In the genomic region with DNA sequence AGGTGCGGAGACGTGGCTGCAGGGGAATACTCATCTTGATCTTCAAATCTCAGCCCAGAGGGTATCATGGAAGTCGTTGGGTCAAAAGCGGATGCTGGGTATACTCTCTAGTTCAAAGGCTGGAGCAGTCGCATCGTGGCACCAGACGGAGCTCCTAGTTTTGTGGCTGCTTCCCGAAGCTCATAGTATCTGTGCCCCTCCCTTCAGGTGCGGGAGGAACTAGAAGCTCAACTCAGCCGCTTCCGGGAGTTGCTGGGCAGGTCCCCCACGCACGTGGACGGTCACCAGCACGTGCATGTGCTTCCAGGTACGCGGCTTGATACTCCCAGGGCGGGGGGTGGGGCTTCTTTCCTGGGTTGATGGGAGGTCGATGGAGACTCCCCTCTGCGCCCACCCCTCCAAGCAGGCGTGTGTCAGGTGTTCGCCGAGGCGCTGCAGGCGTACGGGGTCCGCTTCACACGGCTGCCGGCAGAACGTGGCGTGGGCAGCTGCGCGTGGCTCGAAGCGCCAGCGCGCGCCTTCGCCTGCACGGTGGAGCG, we compare ENCODE assay signal across 8 mouse cellular contexts. TPM values are rescaled to one million over a fixed set of nuclear protein-coding genes. Genes with fewer than 3 reads are reported as not detected.
DNase-seq lines count a peak whose midpoint lies in the region; ATAC-seq and TF ChIP-seq lines count a peak whose summit lies in the region.

No protein-coding gene starts in this region.

- H3K4me3 ChIP-seq in lung, adult 2 months (replicated peaks; ENCODE audit: extremely low read depth, low read depth, low read length): peak overlapping the region; percentile 64
- H3K4me3 ChIP-seq in stomach, embryonic 14.5 days (ENCODE audit: low read depth, low read length): peak overlapping the region; percentile 52

- peaks cover 10% of the 10 kb centered on the region for H3K4me1 ChIP-seq in lung, adult 2 months (ENCODE audit: control insufficient read depth, insufficient read depth, low read length)
- H3K4me1 ChIP-seq in stomach, embryonic 14.5 days (ENCODE audit: control insufficient read depth, insufficient read depth, low read length): peaks cover 10% of the 10 kb centered on the region; the same call in 1 of the 2 replicates

- peak overlapping the region; percentile 22; the same call in 1 of the 2 replicates for H3K9ac ChIP-seq in stomach, embryonic 14.5 days (replicated peaks; ENCODE audit: low read depth, low read length)

- no peaks in the 10 kb centered on the region for H3K27me3 ChIP-seq in stomach, embryonic 14.5 days (ENCODE audit: control insufficient read depth, insufficient read depth, low read length)

- TF ChIP-seq CTCF in lung, adult 2 months (IDR thresholded peaks at IDR 0.05; ENCODE audit: insufficient read depth, low read length): no peak
- TF ChIP-seq CTCF in brain, embryonic 14.5 days (IDR thresholded peaks at IDR 0.05; ENCODE audit: borderline replicate concordance, extremely low read depth, insufficient read depth, insufficient read length): no peak

- H3K4me2 ChIP-seq in stomach, embryonic 14.5 days (replicated peaks; ENCODE audit: low read depth, low read length): peak overlapping the region; percentile 99

- TF ChIP-seq POLR2A in lung, adult 2 months (IDR thresholded peaks at IDR 0.05; ENCODE audit: borderline replicate concordance, extremely low read depth, low read depth, low read length): no peak
- TF ChIP-seq POLR2A in brain, embryonic 14.5 days (IDR thresholded peaks at IDR 0.05; ENCODE audit: borderline replicate concordance, extremely low read depth, insufficient read depth, insufficient read length, poor library complexity, severe bottlenecking): no peak

- WGBS in lung, adult 2 months: 1% methylated on average over 41 of the region's 41 CpGs
- under 1% methylated on average over 41 of the region's 41 CpGs for WGBS in stomach, embryonic 14.5 days

- no peaks in the 10 kb centered on the region for H3K9me3 ChIP-seq in stomach, embryonic 14.5 days (ENCODE audit: control insufficient read depth, low read depth, low read length)

- H3K27ac ChIP-seq in stomach, embryonic 14.5 days (ENCODE audit: low read length): no peak overlapping the region

- intact Hi-C loops in left cerebral cortex, postnatal 14 days (cut with DNase I): no loop called here

- no peak for DNase-seq in lung, adult 2 months
- no peak for DNase-seq in lung, postnatal 25 days (ENCODE audit: low spot score)
- DNase-seq in brain, embryonic 14.5 days (ENCODE audit: low read depth): peak; percentile 57
- DNase-seq in left cerebral cortex, postnatal 14 days (ENCODE audit: low spot score in 2 of 2): peak; percentile 53 to 60
- DNase-seq in mesoderm, embryonic 11.5 days (ENCODE audit: low read depth, low spot score): peak; percentile 26
- no peak for DNase-seq in adipocyte (ENCODE audit: low spot score)

- H3K36me3 ChIP-seq in stomach, embryonic 14.5 days (ENCODE audit: control insufficient read depth, insufficient read depth, low read length): peaks cover 4% of the 10 kb centered on the region; the same call in 1 of the 2 replicates

- peak; percentile 22 for ATAC-seq in granulocyte monocyte progenitor cell, adult 5-6 weeks (replicated peaks; ENCODE audit: poor library complexity, severe bottlenecking)
- ATAC-seq in stomach, embryonic 14.5 days (ENCODE audit: insufficient number of reproducible peaks, insufficient read depth, low FRiP score, low read depth): peak; percentile 20; the same call in 1 of the 2 replicates

RNA-seq across cellular contexts. Expression of gene Ccdc116, which starts 0.4 kb away (rescaled TPM):
- polyA plus RNA-seq in lung, adult 2 months (2012; rRNA removed): 0.91 TPM in 2 replicates
- polyA plus RNA-seq in brain, embryonic 14.5 days (2012; rRNA removed): 5.4 and 6.2 TPM in 2 replicates
- 3.7 and 7.8 TPM in 2 replicates for total RNA-seq in granulocyte monocyte progenitor cell, adult 5-6 weeks (2014; fragmentation: Nextera tagmentation)
- total RNA-seq in granulocyte monocyte progenitor cell, adult 5-6 weeks (2017): 1.0 and 3.0 TPM in 2 replicates
- total RNA-seq in left cerebral cortex, postnatal 14 days (2021): 1 to 10 TPM; 4.6 to 5.4 TPM
- polyA plus RNA-seq in stomach, embryonic 14.5 days (2014; fragmentation: Nextera tagmentation; extraction: Ambion mirVana): 1.0 and 1.1 TPM in 2 replicates

RNA-seq across cellular contexts. Expression of gene Ydjc, which starts 3.0 kb away (rescaled TPM):
- 5.7 and 6.2 TPM in 2 replicates for polyA plus RNA-seq in lung, adult 2 months (2012; rRNA removed)
- polyA plus RNA-seq in brain, embryonic 14.5 days (2012; rRNA removed): 41.9 and 51.4 TPM in 2 replicates
- total RNA-seq in granulocyte monocyte progenitor cell, adult 5-6 weeks (2014; fragmentation: Nextera tagmentation): 19.4 and 28.6 TPM in 2 replicates
- total RNA-seq in granulocyte monocyte progenitor cell, adult 5-6 weeks (2017): 26.5 and 41.3 TPM in 2 replicates
- 10 to 100 TPM; 37.4 to 38.2 TPM for total RNA-seq in left cerebral cortex, postnatal 14 days (2021)
- 9.1 and 12.6 TPM in 2 replicates for polyA plus RNA-seq in stomach, embryonic 14.5 days (2014; fragmentation: Nextera tagmentation; extraction: Ambion mirVana)

RNA-seq across cellular contexts. Expression of gene Sdf2l1, which starts 15.3 kb away (rescaled TPM):
- polyA plus RNA-seq in lung, adult 2 months (2012; rRNA removed): 29.1 and 37.2 TPM in 2 replicates
- polyA plus RNA-seq in brain, embryonic 14.5 days (2012; rRNA removed): 20.2 and 23.4 TPM in 2 replicates
- 163 and 168 TPM in 2 replicates for total RNA-seq in granulocyte monocyte progenitor cell, adult 5-6 weeks (2014; fragmentation: Nextera tagmentation)
- total RNA-seq in granulocyte monocyte progenitor cell, adult 5-6 weeks (2017): 202 and 226 TPM in 2 replicates
- total RNA-seq in left cerebral cortex, postnatal 14 days (2021): 10 to 100 TPM; 16.8 to 23.1 TPM
- polyA plus RNA-seq in stomach, embryonic 14.5 days (2014; fragmentation: Nextera tagmentation; extraction: Ambion mirVana): 39.2 and 45.3 TPM in 2 replicates

RNA-seq across cellular contexts. Expression of gene 2610318N02Rik, which starts 22.5 kb away (rescaled TPM):
- polyA plus RNA-seq in lung, adult 2 months (2012; rRNA removed): 0.89 and 1.2 TPM in 2 replicates
- 35.9 and 55.8 TPM in 2 replicates for polyA plus RNA-seq in brain, embryonic 14.5 days (2012; rRNA removed)
- total RNA-seq in granulocyte monocyte progenitor cell, adult 5-6 weeks (2014; fragmentation: Nextera tagmentation): 48.7 and 50.1 TPM in 2 replicates
- total RNA-seq in granulocyte monocyte progenitor cell, adult 5-6 weeks (2017): 15.0 and 23.5 TPM in 2 replicates
- 1 to 10 TPM; 2.3 to 3.0 TPM for total RNA-seq in left cerebral cortex, postnatal 14 days (2021)
- 25.5 and 35.5 TPM in 2 replicates for polyA plus RNA-seq in stomach, embryonic 14.5 days (2014; fragmentation: Nextera tagmentation; extraction: Ambion mirVana)

RNA-seq across cellular contexts. Expression of gene Ppil2, which starts 36.4 kb away (rescaled TPM):
- polyA plus RNA-seq in lung, adult 2 months (2012; rRNA removed): 66.5 and 74.0 TPM in 2 replicates
- polyA plus RNA-seq in brain, embryonic 14.5 days (2012; rRNA removed): 134 and 157 TPM in 2 replicates
- 71.2 and 96.8 TPM in 2 replicates for total RNA-seq in granulocyte monocyte progenitor cell, adult 5-6 weeks (2014; fragmentation: Nextera tagmentation)
- total RNA-seq in granulocyte monocyte progenitor cell, adult 5-6 weeks (2017): 92.8 and 93.5 TPM in 2 replicates
- 10 to 100 TPM; 84.7 to 85.2 TPM for total RNA-seq in left cerebral cortex, postnatal 14 days (2021)
- 134 and 136 TPM in 2 replicates for polyA plus RNA-seq in stomach, embryonic 14.5 days (2014; fragmentation: Nextera tagmentation; extraction: Ambion mirVana)

Comparison
In these comparisons a context has a peak if more than half of its experiments do, and no peak if none do; other contexts are left out.
1. DNase-seq: peak in brain, embryonic 14.5 days (single experiment), left cerebral cortex, postnatal 14 days (2 of 2) and mesoderm, embryonic 11.5 days (single experiment); none in lung, adult 2 months (single experiment), lung, postnatal 25 days (single experiment) and adipocyte (single experiment).